Mouse (Mus musculus) liver, embryonic 11.5 days (tissue): Measurements from ENCODE around the gene Lair1. TPM values are rescaled to one million over a fixed set of nuclear protein-coding genes. Genes with fewer than 3 reads are reported as not detected.

ENCODE experiments used
- ATAC-seq: fragments of 200-750 bp; cut with Nextera tagmentation; replicated peaks from 2 replicates; pipeline ENCODE4 v1.8.0; 2017; ENCODE audit warnings: moderate number of reproducible peaks, mild to moderate bottlenecking, moderate TSS enrichment, moderate library complexity; ENCODE audit not compliant: low FRiP score
- DNase-seq: peaks from one replicate; pipeline ENCODE4 v3.0.0-alpha.2; 2017; ENCODE audit warnings: low spot score
- H3K27ac ChIP-seq: fragments of 300-500 bp; sonication (generic); 2 replicates; pipeline ENCODE4 v1.5.1; 2014; ENCODE audit warnings: mild to moderate bottlenecking, low read depth, low read length, control low read depth
- H3K27me3 ChIP-seq: fragments of 300-500 bp; sonication (generic); replicated peaks from 2 replicates; pipeline ENCODE4 v1.6.1; 2014; ENCODE audit warnings: low read length, mixed read lengths; ENCODE audit not compliant: control insufficient read depth, insufficient read depth
- H3K36me3 ChIP-seq: fragments of 300-500 bp; sonication (generic); 2 replicates; pipeline ENCODE4 v1.6.1; 2014; ENCODE audit warnings: mild to moderate bottlenecking, low read length, moderate library complexity, mixed read lengths; ENCODE audit not compliant: control insufficient read depth, insufficient read depth
- H3K4me1 ChIP-seq: fragments of 300-500 bp; sonication (generic); replicated peaks from 2 replicates; pipeline ENCODE4 v1.6.1; 2014; ENCODE audit warnings: low read length, mixed read lengths; ENCODE audit not compliant: control insufficient read depth, insufficient read depth
- H3K4me2 ChIP-seq: fragments of 300-500 bp; sonication (generic); 2 replicates; pipeline ENCODE4 v1.6.1; 2014; ENCODE audit warnings: mild to moderate bottlenecking, control low read depth, moderate library complexity
- H3K4me3 ChIP-seq: fragments of 300-500 bp; sonication (generic); 2 replicates; pipeline ENCODE4 v1.5.1; 2014; ENCODE audit warnings: low read depth, low read length, control low read depth
- H3K9ac ChIP-seq: fragments of 300-500 bp; sonication (generic); 2 replicates; pipeline ENCODE4 v1.6.1; 2014; ENCODE audit warnings: low read depth, low read length, control low read depth
- H3K9me3 ChIP-seq: fragments of 300-500 bp; sonication (generic); 2 replicates; pipeline ENCODE4 v1.6.1; 2016; ENCODE audit warnings: low read length, inconsistent platforms, mixed read lengths; ENCODE audit not compliant: control insufficient read depth
- WGBS: fragments of 180-500 bp; shearing (Covaris S2); extraction: QIAGEN DNeasy Blood & Tissue Kit; methylation state at CpG from one replicate; pipeline ENCODE4 v1.1.7; 2014; 5-methylcytosine and 5-hydroxymethylcytosine counted together
- polyA plus RNA-seq: library from polyadenylated mRNA; unstranded; fragments of >200 nt; fragmentation: Nextera tagmentation; extraction: Ambion mirVana; gene quantifications from 2 replicates; pipeline ENCODE4 v1.2.1, GENCODE M21; 2014

The Lair1 gene
- polyA plus RNA-seq, 1 experiment from 2014 or later = 1.2 TPM

DNA sequence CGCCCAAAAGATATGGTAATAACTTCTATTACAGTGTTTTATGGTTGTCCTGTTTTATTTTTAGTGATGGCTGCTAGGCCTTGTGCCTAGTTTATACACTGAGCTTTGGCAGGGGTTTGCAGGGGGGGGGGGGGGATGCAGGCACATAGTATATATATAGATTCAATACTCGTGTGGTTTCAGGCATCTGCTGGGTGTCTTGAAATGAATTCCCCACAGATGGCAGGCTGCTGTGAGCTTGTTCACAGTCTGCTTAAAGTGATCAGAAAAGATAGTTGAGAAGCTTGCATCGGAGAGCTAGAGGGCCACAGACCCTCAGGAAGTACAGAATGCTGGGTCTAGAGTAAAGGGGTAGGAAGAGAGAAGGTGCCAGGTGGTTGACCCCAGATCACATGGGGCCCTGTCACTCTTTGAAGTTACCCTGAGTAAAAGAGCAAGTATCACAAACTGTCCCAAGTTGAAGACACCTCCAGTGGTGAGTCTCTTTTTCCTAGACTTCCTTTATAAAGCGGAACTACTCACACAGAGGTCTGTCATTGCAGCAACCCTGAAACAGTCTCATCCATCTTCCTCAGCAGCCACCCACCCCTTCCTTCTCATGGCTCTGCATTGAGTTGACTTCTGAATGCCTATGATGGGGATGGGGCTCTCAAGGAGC, 24.4 kb upstream of the Lair1 start:
- ATAC-seq = no peak; the same call in 1 of the 2 replicates
- Histone ChIP-seq H3K9me3 (no peaks in the 10 kb centered on the region), H3K27ac (no peak overlapping the region), H3K4me1 (peaks cover 9% of the 10 kb centered on the region), H3K36me3 (no peaks in the 10 kb centered on the region), H3K4me2 (no peak overlapping the region), H3K4me3 (no peak overlapping the region), H3K27me3 (no peaks in the 10 kb centered on the region), H3K9ac (no peak overlapping the region)
- WGBS = 65% methylated on average over 4 of the region's 4 CpGs
- peak; percentile 18 for DNase-seq

GRCm38 (mm10) chr7:4085562-4085961, 22.6 kb upstream of the Lair1 start:
- Histone ChIP-seq H3K27me3 (no peaks in the 10 kb centered on the region), H3K36me3 (no peaks in the 10 kb centered on the region)

GRCm38 (mm10) chr7:4084161-4084560, 21.2 kb upstream of the Lair1 start:
- H3K4me1 ChIP-seq = peaks cover 4% of the 10 kb centered on the region; the same call in 1 of the 2 replicates
- no peaks in the 10 kb centered on the region for H3K27me3 ChIP-seq
- no peak overlapping the region for H3K9ac ChIP-seq
- no peak overlapping the region for H3K27ac ChIP-seq
- no peak for ATAC-seq
- H3K4me3 ChIP-seq = no peak overlapping the region
- 71% methylated on average over 6 of the region's 6 CpGs for WGBS
- no peak for DNase-seq
- no peak overlapping the region for H3K4me2 ChIP-seq
- H3K9me3 ChIP-seq = no peaks in the 10 kb centered on the region
- H3K36me3 ChIP-seq = no peaks in the 10 kb centered on the region

More at GRCm38 (mm10) chr7:4085562-4085961, 22.6 kb upstream of the Lair1 start:
- Histone ChIP-seq H3K4me2 (no peak overlapping the region), H3K27ac (no peak overlapping the region), H3K9me3 (no peaks in the 10 kb centered on the region), H3K9ac (no peak overlapping the region), H3K4me1 (peaks cover 4% of the 10 kb centered on the region; the same call in 1 of the 2 replicates), H3K4me3 (no peak overlapping the region)
- no peak for DNase-seq
- no peak for ATAC-seq

- Histone ChIP-seq H3K4me1 (peaks cover 4% of the 10 kb centered on the region; the same call in 1 of the 2 replicates), H3K4me3 (no peak overlapping the region), H3K9ac (no peak overlapping the region; the same call in 1 of the 2 replicates), H3K9me3 (no peaks in the 10 kb centered on the region), H3K36me3 (no peaks in the 10 kb centered on the region), H3K27ac (no peak overlapping the region), H3K27me3 (no peaks in the 10 kb centered on the region), H3K4me2 (peak overlapping the region; percentile 12; the same call in 1 of the 2 replicates)
- WGBS = 21% methylated on average over 2 of the region's 2 CpGs
- ATAC-seq = no peak
- DNase-seq = no peak
These were observed 19.8 kb upstream of the Lair1 start for GRCm38 (mm10) chr7:4082804-4083203.

DNA sequence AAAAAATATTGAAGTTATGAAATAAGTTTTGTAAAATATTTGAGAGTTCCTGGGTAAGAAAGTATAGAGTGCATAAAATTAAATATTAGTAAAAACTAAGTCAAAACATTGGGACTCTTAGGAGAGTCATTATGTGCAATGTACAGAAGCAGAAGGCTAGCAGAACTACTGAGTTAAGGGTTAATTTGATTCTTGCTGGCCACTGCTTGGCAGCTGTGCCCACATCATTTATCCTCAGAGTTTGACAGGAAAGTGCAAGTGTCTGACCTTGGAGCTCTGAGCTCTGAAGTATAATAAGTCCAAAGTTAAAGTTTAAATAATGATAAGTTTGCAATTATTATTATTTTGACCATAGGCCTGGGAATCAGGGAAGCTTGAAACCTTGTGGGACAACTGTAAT, 18.7 kb upstream of the Lair1 start:
- H3K4me2 ChIP-seq = no peak overlapping the region
- no peaks in the 10 kb centered on the region for H3K36me3 ChIP-seq
- H3K27ac ChIP-seq = no peak overlapping the region
- no peaks in the 10 kb centered on the region for H3K27me3 ChIP-seq
- no peak overlapping the region for H3K9ac ChIP-seq
- no peaks in the 10 kb centered on the region for H3K9me3 ChIP-seq
- no peaks in the 10 kb centered on the region for H3K4me1 ChIP-seq
- DNase-seq (no peak), ATAC-seq (no peak)
- H3K4me3 ChIP-seq = no peak overlapping the region

DNA sequence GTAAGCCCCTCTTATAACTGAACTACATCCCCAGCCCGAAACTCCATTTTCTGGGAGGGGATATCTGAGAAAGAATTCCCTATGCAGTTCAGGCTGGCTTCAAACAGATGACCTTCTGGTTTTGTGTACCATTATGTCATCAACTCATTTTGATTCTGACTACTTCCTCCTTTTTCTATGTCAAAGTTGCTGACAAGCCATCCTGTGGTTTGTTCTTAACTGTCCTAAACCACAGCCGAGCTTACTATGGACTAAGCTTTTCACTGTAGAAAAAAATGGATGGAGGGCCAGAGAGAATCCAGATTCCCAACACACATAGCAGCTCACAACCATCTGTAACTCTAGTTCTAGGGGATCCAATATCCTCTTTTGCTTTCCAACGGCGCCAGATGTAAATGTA, 17.5 kb upstream of the Lair1 start:
- Histone ChIP-seq H3K27ac (no peak overlapping the region), H3K9ac (no peak overlapping the region), H3K36me3 (no peaks in the 10 kb centered on the region), H3K27me3 (no peaks in the 10 kb centered on the region), H3K4me3 (no peak overlapping the region), H3K4me1 (no peaks in the 10 kb centered on the region), H3K9me3 (no peaks in the 10 kb centered on the region), H3K4me2 (no peak overlapping the region)
- WGBS = 59% methylated on average over 4 of the region's 4 CpGs
- no peak for DNase-seq
- ATAC-seq = no peak

DNA sequence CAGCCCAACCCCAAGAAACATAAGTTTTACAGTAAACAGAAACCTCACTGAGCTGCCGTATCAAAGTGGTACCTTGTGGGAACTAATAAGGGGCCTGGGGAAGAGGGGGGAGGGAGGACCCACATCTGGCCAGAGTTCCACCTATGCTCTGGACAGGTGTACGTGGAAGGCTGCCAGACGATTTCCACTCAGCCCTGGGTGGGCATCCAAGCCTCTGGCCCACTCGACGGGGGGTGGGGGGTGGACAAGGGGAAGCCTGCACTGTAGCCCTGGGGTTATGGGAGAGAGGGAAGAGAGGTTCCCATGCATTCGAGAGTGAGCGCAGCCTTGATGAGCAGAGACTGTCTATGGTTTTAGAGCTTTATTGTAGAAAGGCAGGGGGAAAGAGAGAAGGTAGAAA, 16.5 kb upstream of the Lair1 start:
- no peak overlapping the region for H3K9ac ChIP-seq
- H3K4me1 ChIP-seq = no peaks in the 10 kb centered on the region
- H3K27me3 ChIP-seq = no peaks in the 10 kb centered on the region
- no peak for DNase-seq
- no peak overlapping the region for H3K4me2 ChIP-seq
- no peak overlapping the region for H3K27ac ChIP-seq
- no peak for ATAC-seq
- H3K9me3 ChIP-seq = no peaks in the 10 kb centered on the region
- no peaks in the 10 kb centered on the region for H3K36me3 ChIP-seq
- no peak overlapping the region for H3K4me3 ChIP-seq
- WGBS = 80% methylated on average over 7 of the region's 7 CpGs

GRCm38 (mm10) chr7:4073144-4073543, 10.1 kb upstream of the Lair1 start:
- Histone ChIP-seq H3K4me3 (no peak overlapping the region), H3K4me1 (no peaks in the 10 kb centered on the region), H3K27ac (no peak overlapping the region), H3K36me3 (no peaks in the 10 kb centered on the region), H3K9ac (no peak overlapping the region), H3K4me2 (no peak overlapping the region), H3K9me3 (no peaks in the 10 kb centered on the region), H3K27me3 (no peaks in the 10 kb centered on the region)
- DNase-seq (no peak), ATAC-seq (no peak)
- WGBS = 39% methylated on average over 3 of the region's 3 CpGs

DNA sequence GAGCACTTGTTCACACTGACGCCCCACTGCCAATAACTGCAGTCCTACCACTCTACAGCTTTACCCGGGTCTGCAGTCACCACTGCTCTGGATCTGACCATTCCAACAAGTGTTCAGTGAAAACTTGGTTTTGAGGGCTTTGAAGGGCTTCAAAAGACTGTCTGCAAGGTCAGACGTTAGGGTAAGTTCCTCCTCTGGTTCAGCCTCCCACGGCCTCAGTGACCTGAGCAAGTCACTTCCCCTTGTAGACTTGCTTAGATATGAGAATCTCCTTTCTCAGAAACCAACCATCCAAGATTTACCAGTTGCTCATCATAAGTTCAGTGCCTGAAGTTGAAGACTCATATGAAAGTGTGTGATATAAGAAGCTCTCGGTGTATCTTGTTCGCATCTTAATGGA, 8.1 kb upstream of the Lair1 start:
- H3K36me3 ChIP-seq = no peaks in the 10 kb centered on the region
- no peaks in the 10 kb centered on the region for H3K4me1 ChIP-seq
- no peak overlapping the region for H3K4me2 ChIP-seq
- DNase-seq = no peak
- 70% methylated on average over 6 of the region's 6 CpGs for WGBS
- no peak overlapping the region for H3K9ac ChIP-seq
- no peaks in the 10 kb centered on the region for H3K27me3 ChIP-seq
- no peaks in the 10 kb centered on the region for H3K9me3 ChIP-seq
- no peak for ATAC-seq
- H3K4me3 ChIP-seq = no peak overlapping the region
- no peak overlapping the region for H3K27ac ChIP-seq
